11 mouse cellular contexts compared by ENCODE assay signal in genomic region chr7:82425374-82425773, GRCm38 (mm10).
DNase-seq lines count a peak whose midpoint lies in the region; ATAC-seq lines count a peak whose summit lies in the region.
"Had no signal": no experiment of that assay in that cellular context is flagged by ENCODE, and none has a peak within 500 bp of the region (broad histone marks: within the 10 kb centered on the region; RNA-seq: fewer than 3 reads in every experiment).

No protein-coding gene starts in this region.

- no peak overlapping the region for H3K9ac ChIP-seq in forebrain, embryonic 14.5 days (ENCODE audit: low read length)
- no peak overlapping the region for H3K9ac ChIP-seq in forebrain, embryonic 13.5 days
- no peak overlapping the region for H3K9ac ChIP-seq in kidney, embryonic 15.5 days

- no peaks in the 10 kb centered on the region for H3K27me3 ChIP-seq in forebrain, embryonic 14.5 days (replicated peaks; ENCODE audit: control insufficient read depth, insufficient read depth, low read length)
- no peaks in the 10 kb centered on the region for H3K27me3 ChIP-seq in forebrain, embryonic 13.5 days
- no peaks in the 10 kb centered on the region for H3K27me3 ChIP-seq in kidney, embryonic 15.5 days

- no peaks in the 10 kb centered on the region for H3K9me3 ChIP-seq in forebrain, embryonic 14.5 days (replicated peaks; ENCODE audit: control insufficient read depth, low read length)
- H3K9me3 ChIP-seq in forebrain, embryonic 13.5 days (replicated peaks), result no peaks in the 10 kb centered on the region
- no peaks in the 10 kb centered on the region for H3K9me3 ChIP-seq in kidney, embryonic 15.5 days (replicated peaks)

- WGBS in forebrain, embryonic 14.5 days, result 53% methylated on average over 11 of the region's 11 CpGs
- 76% methylated on average over 11 of the region's 11 CpGs for WGBS in forebrain, embryonic 13.5 days
- WGBS in kidney, embryonic 15.5 days, result 62% methylated on average over 11 of the region's 11 CpGs

- peak; percentile 67 for DNase-seq in forebrain, embryonic 14.5 days (ENCODE audit: low spot score)
- DNase-seq in kidney, postnatal 14 days, result no peak
- peak; percentile 34 for DNase-seq in NIH3T3 (ENCODE audit: low read depth)
- DNase-seq in heart, postnatal 4 days, result peak; percentile 20
- DNase-seq in urinary bladder, postnatal 36 days (ENCODE audit: low spot score in 2 of 2), result no peak
- DNase-seq in cerebellum, adult 8-10 months, result no peak
- DNase-seq: cerebellum, adult 9-11 months had no signal

- H3K36me3 ChIP-seq in forebrain, embryonic 14.5 days (ENCODE audit: control insufficient read depth, insufficient read depth, low read length), result no peaks in the 10 kb centered on the region
- no peaks in the 10 kb centered on the region for H3K36me3 ChIP-seq in forebrain, embryonic 13.5 days (ENCODE audit: poor library complexity, severe bottlenecking)
- H3K36me3 ChIP-seq in kidney, embryonic 15.5 days, result no peaks in the 10 kb centered on the region

- H3K4me1 ChIP-seq in forebrain, embryonic 14.5 days (ENCODE audit: control insufficient read depth, insufficient read depth, low read length), result no peaks in the 10 kb centered on the region
- H3K4me1 ChIP-seq in forebrain, embryonic 13.5 days, result 0 out of 2 replicates have a peak, but pooled peaks cover 4% of the 10 kb centered on the region
- H3K4me1 ChIP-seq in kidney, embryonic 15.5 days, result no peaks in the 10 kb centered on the region

- H3K4me3 ChIP-seq in forebrain, embryonic 14.5 days (ENCODE audit: low read depth, low read length), result no peak overlapping the region
- no peak overlapping the region for H3K4me3 ChIP-seq in forebrain, embryonic 13.5 days
- no peak overlapping the region for H3K4me3 ChIP-seq in kidney, embryonic 15.5 days (replicated peaks)

- ATAC-seq in forebrain, embryonic 14.5 days, result no peak
- no peak for ATAC-seq in forebrain, embryonic 13.5 days
- no peak for ATAC-seq in kidney, embryonic 15.5 days (replicated peaks; ENCODE audit: low FRiP score)
- ATAC-seq: activated CD4-positive, CD25-positive, alpha-beta regulatory T cell, adult 4 months had no signal

- H3K4me2 ChIP-seq in forebrain, embryonic 14.5 days (ENCODE audit: low read length), result no peak overlapping the region
- no peak overlapping the region for H3K4me2 ChIP-seq in forebrain, embryonic 13.5 days
- H3K4me2 ChIP-seq in kidney, embryonic 15.5 days, result 0 out of 2 replicates have a peak overlapping the region, but pooled peaks have one; percentile 19

- no peak overlapping the region for H3K27ac ChIP-seq in forebrain, embryonic 14.5 days (ENCODE audit: low read depth, low read length)
- no peak overlapping the region for H3K27ac ChIP-seq in forebrain, embryonic 13.5 days
- H3K27ac ChIP-seq in kidney, embryonic 15.5 days, result no peak overlapping the region
- H3K27ac ChIP-seq: macrophage had no signal

Comparison
In these comparisons a context has a peak if more than half of its experiments do, and no peak if none do; other contexts are left out.
1. DNase-seq: peak in forebrain, embryonic 14.5 days (single experiment), NIH3T3 (single experiment) and heart, postnatal 4 days (single experiment); none in kidney, postnatal 14 days (single experiment), urinary bladder, postnatal 36 days (0 of 2) and cerebellum, adult 8-10 months (single experiment).